Mouse (Mus musculus) bone marrow, adult 2 months (tissue): ENCODE data around the gene Syne4.

ENCODE experiments used
- CTCF ChIP-seq: fragments of 200-500 bp; IDR thresholded peaks from 2 replicates; pipeline ENCODE4 v1.5.1; 2011; ENCODE audit warnings: low read length, control low read depth; ENCODE audit not compliant: control insufficient read depth, insufficient read depth
- POLR2A ChIP-seq: fragments of 200-500 bp; IDR thresholded peaks from 2 replicates; pipeline ENCODE4 v1.6.1; 2011; ENCODE audit warnings: low read depth, mild to moderate bottlenecking, control low read depth, low read length, borderline replicate concordance; ENCODE audit not compliant: control insufficient read depth

DNA sequence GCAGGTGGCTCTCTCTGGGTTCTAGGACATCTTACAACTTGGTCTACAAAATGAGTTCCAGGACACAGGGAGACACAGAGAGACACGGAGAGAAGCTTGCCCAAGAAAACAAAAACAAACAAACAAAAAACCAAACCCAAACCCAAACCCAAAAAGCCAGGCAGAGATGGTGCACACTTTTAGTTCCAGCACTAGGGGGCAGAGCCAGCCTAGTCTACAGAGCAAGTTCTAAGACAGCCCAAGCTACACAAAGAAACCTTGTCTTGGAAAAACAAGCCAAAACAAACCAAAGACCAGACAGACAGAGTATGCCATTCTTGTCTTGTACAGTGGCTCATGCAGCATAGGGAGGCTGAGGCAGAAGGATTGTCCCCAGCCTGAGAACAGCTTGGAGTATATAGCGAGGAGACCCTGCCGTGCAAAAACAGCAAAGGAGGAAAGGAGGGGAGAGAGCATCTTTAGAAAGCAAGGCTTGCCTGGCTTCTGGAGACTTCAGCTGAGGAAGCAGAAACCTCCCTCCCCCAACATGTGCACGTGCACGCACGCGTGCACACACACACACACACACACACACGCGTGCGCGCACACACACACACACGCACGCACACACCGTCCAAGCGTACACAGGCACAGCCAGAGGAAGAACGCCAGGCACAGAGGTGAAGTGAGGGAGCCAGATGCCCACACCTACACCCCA lies 8.4 kb upstream of the Syne4 start:
- TF ChIP-seq POLR2A (no peak), CTCF (peak; percentile 24)
